Mouse (Mus musculus): ENCODE measurements around the gene Ufsp1.

- no peak for TF ChIP-seq NANOG (IDR thresholded peaks at IDR 0.05; ENCODE audit: borderline replicate concordance, low read length)
- no peak for TF ChIP-seq CTCF (conservative IDR thresholded peaks at IDR 0.05; ENCODE audit: low read length)
- no peak for TF ChIP-seq POU5F1 (IDR thresholded peaks at IDR 0.05; ENCODE audit: borderline replicate concordance, low read length)
These were observed 9.7 kb downstream of the Ufsp1 start for GRCm38 (mm10) chr5:137304165-137304564.
